Mouse (Mus musculus) ovary, postnatal 14 days (tissue): ENCODE data around the gene Alpk3.
"Not testable (repeated sequence)": the region's sequence is repeated elsewhere in the genome, so short reads cannot be mapped to it uniquely, and the experiment has no call there.

ENCODE experiments used
- DNase-seq: peaks from one replicate; pipeline ENCODE4 v3.0.0; 2022; ENCODE audit warnings: low spot score

Gene Alpk3

DNA sequence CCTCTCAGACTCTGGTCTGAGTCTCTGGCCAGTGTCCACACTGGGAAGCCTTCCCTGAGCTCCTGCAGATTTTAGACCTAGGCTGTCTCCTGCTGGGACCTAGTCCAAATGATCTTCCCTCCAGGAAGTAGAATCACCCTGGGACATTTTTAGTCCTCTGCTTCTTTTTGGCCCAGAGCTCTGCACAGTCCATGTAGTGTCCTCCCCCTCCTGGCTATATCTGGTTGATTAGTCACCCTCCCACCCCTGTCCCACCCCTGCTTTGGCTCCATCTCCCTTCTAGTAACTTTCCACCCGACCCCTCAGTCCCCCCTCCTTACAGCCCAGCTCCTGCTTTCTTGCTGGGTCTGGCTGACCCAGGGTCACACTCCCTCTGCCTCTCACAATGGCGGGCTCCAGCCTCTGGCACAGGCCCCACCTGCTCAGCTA lies 75.5 kb downstream of the Alpk3 start:
- peak; percentile 36 for DNase-seq

DNA sequence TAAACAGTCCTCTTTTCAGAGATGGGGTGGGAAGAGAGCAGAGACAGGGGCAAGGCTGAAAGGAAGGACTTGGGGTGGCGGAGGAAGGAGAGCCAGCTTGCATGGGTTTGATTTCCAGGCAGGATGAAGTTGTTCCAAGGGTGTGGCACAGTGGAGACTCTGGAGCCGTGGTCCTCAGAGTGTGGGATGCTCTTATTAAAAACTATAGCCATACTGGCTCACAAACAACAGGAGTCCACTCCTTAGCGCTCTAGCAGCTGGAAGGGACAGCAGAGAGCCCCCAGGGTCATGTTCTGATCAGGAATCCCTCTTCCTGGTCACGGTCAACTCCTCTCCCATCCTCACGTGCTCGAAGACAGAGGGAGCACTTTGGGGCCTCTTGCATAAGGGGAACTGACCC lies 76.0 kb downstream of the Alpk3 start:
- no peak for DNase-seq

DNA sequence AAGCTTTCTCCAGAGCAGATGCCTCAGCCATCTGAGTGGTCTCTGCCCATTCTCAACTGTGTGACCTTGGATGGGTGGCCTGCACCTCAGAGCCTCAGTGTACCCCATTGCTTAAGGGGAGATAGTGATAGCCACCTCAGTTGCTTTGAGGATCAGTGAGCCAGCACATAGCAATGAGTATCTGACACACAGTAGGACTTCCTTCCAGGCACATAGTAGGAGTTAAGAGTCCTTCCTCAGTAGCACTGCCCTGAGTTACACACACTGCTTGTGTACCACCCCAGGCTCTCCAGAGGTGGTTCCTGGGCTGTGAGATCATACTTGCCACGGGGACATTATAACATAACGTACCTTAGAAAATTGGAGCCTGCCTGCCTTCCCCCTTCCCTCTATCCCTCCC lies 76.5 kb downstream of the Alpk3 start:
- no peak for DNase-seq

DNA sequence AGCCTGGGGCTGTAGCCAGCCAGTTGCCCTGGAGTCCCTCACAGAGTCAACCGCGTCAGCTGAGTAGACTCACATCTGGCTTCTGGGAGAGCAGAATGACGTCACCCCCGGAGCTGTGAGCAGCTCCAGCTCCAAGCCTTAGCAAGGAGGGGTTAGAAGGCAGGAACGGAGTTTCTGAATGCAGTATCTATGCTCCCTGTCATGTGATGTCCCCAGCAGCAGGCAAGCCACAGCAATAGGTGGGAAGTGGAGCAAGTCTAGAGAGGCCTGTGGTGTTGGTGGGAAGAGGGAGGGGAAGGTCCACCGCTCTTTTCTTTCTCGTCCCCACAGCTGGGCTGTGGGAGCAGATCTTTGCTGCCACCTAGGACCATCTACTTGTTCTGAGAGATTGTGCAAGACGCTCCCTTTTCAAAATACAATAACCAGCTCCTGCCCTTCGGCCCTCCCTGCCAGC lies 77.2 kb downstream of the Alpk3 start:
- DNase-seq, result peak; percentile 48

DNA sequence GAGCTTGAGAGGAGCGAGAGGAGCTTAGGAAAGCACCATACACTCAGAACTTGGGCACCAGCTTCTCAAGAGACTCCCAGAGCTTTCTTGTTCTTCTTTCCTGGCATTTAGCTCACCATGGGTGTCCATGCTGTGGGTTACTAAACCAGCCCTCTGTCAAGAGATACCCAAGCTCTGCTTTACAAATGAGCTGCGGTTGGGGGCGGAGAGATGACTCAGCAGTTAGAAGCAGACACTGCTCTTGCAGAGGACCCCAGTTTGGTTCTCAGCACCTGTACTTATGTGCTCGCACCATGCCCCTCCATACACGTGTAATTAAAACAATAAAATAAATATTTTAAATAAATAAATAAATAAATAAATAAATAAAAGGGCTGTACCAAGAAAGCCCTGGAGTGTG lies 79.9 kb downstream of the Alpk3 start:
- DNase-seq, result no peak

DNA sequence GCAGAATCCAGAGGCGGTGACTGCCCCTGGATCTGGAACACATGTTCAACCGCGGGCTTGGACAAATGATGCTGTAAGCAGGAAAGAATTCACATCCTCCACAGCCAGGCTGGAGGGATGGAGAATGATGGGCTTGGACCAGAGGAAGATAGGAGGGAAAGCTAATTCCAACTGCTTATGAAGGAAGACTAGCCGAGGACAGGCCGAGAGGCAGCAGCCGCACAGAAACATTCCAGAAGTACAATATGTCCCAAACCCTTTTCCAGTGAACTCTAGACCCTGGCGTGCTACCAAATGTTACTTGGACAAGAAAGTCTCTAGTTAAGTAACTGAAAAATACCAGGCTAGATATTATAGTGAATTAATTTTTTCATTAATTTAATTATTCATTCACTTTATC lies 81.7 kb downstream of the Alpk3 start:
- DNase-seq, result no peak

DNA sequence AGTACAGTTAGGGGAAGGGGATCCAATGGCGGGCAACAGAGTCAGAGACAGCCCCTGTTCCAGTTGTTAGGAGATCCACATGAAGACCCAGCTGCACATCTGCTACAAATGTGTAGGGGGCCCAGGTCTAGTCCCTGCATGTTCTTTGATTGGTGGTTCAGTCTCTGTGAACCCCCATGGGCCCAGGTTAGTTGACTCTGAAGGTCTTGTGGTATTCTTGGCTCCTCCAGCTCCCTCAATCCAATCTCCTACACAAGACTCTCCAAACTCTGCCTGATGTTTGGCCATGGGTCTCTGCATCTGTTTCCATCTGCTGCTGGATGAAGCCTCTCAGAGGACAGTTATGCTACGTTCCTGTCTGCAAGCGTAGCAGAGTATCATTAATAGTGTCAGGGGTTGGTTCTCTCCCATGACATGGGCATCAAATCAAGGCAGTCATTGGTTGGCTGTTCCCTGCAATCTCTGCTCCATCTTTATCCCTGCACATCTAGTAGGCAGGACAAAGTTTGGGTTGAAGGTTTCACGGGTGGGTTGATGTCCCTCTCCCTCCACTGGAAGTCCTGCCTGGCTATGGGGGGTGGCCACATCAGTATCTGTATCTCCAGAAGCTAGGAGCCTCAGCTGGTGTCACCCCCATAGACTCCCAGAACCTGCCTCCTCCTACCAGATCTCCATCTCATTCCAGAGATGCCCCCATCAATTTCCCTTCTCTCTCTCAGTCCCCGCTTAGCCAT lies 82.4 kb downstream of the Alpk3 start:
- DNase-seq, result no peak

DNA sequence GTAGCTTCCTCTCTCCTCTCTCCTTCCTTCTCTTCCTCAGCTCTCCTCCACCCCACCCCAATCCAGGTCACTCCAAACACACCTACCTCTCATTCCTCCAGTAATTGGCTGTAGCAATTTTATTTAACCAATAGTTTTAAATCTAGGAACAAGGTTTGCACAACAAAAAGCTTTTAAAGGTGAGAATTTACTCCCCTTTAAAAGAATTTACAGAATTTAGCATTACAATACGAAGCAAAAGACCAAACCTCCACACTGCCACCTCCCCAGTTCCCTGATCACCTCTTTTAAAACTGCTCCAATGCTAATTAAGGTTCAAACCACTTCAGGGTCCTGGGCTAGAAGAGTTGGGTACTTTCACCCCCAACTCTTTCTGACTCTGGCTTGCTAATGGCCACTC lies 84.1 kb downstream of the Alpk3 start:
- DNase-seq, result no peak

DNA sequence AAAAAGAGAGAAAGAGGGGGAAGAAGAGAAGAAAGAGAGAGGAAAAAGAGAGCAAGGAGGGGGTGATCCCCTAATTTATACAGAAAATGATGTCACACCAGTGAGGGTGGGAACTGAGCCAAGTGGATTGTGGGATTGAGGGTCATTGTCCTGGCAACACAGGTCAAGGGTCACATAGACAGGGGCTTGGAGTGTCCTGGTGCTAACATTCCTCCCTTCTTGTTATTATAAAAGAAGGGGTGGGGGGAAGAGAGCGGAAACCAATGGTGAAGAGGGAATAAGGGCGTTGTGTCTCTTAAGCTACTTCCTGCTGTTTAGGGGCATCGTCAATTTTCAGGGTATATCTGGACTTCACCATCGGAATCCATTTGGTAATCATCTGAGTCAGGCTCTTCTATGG lies 85.7 kb downstream of the Alpk3 start:
- not testable (repeated sequence) for DNase-seq

DNA sequence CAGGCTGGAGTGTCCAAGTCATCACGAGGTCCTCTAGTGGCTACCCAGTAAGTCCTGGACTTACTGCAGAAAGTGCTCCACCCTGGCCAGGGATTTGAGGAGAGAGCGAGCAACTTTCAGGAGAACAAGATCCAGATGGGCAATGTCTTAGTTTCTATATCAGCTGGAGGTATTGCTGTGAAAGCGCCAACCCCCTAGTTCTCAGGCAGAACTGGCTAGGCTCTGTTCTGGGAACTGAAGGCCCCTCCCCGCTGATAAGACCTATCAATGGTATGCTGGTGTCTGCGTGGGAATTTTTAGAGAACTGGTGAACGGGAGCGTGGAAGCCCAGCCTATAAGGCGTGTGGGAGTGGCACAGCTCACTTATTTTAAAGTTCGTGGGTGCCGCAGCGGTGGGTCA lies 92.4 kb downstream of the Alpk3 start:
- DNase-seq, result no peak

DNA sequence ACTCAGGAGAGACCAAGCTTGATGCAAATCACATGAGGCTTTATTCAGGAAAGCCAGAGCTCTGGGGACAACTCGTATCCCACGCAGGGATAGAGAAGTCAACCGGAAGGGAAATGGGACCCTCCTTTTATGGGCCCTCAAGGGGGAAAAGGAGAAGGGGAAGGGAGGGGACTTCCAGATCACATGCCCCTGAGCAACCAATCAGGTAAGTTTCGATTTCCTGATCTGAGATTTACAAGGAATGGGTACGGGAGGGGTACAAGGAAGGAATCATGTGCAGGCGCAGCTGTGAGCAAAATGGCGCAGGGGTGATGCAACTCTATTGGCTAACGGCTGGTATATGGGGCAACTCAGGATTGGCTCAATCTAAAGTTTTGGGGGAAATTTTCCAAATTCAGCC lies 93.8 kb downstream of the Alpk3 start:
- DNase-seq, result no peak

DNA sequence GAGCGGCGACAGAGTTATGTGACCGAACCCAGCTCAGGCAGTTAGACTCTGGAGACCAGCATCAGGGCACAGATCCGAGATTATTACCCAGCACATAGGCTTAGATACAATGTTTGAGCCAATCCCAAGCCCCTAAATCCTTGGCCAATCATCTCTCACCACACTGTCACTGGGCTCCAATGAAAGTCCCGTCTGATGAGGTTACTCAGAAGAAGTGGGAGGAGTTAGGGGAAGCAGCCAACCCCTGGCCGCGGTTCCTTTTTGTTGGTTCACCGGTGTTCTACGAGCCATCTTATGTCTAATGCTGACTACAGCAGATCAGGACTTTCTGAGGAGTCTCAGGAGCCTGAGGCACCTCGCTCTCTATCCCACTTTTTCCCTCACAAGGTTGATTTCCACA lies 94.9 kb downstream of the Alpk3 start:
- DNase-seq, result no peak

DNA sequence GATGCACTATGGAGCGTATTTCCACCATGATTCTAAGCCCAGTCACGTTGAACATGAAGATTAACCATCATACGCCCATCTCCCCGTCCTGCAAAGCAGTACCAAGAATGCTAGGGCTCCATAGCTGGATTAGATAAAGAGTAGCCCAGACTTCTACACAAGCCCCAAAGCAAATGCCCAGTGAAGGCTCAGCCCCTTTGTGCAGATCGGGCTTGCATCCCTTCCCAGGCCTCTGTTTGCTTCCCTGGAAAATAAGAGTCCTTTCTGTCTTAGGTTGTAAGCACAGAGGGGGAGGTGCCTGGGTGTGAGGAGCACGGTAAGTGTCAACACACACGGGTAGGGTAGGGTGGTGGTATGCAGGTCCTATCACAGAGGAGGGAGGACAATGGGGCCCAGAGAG lies 95.4 kb downstream of the Alpk3 start:
- DNase-seq, result no peak

DNA sequence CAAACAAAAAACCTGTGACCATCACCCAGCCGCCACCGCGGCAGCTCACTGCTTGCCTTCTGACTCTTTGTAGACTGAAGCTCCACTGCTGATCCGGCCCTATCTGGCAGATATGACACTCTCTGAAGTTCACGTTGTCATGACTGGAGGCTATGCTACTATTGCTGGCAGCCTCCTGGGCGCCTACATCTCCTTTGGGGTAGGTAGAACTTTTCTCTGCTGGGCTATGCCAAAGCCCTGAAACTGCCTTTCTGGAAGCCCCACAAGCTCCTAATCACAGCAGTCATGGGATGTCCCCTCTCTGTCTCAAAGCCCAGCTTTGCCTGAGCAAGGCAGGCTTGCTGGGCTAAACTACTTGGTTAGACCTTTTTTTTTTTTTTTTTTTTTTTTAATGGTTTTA lies 95.9 kb downstream of the Alpk3 start:
- DNase-seq, result no peak

DNA sequence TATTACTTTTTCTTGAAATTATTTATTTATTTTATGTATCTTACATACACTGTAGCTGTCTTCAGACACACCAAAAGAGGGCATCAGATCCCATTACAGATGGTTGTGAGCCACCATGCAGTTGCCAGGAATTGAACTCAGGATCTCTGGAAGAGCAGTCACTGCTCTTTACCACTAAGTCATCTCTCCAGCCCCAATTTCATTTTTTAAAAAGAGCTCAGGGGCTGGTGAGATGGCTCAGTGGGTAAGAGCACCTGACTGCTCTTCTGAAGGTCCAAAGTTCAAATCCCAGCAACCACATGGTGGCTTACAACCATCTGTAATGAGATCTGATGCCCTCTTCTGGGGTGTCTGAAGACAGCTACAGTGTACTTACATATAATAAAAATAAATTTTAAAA lies 96.8 kb downstream of the Alpk3 start:
- not testable (repeated sequence) for DNase-seq

DNA sequence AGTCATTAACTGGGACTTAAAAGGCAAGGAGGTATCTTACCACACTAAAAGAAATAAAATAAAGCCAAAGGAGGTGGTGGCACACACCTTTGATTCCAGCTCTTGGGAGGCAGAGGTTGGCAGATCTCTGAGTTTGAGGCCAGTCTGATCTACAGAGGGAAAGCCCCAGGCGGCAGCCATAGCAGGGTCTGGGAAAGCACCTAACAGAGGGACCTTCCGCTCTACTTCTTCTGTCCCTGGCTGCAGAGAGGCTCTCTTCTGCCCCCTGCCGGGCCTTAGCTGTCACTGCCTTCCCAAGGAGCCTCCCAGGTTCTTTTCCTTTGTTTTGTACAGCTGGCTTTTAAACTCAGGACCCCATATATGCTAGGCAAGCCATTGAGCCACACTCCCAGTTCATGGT lies 97.6 kb downstream of the Alpk3 start:
- peak; percentile 47 for DNase-seq
